Mouse (Mus musculus) stomach, embryonic 14.5 days (tissue): Measurements from ENCODE around the gene Strada. TPM values are rescaled to one million over a fixed set of nuclear protein-coding genes. Genes with fewer than 3 reads are reported as not detected.

ENCODE experiments used
- ATAC-seq: fragments of 200-750 bp; cut with Nextera tagmentation; 2 replicates; pipeline ENCODE4 v1.8.0; 2017; ENCODE audit warnings: low read depth, moderate TSS enrichment; ENCODE audit not compliant: insufficient number of reproducible peaks, insufficient read depth, low FRiP score
- H3K27ac ChIP-seq: fragments of 300-500 bp; sonication (generic); 2 replicates; pipeline ENCODE4 v1.5.1; 2014; ENCODE audit warnings: mild to moderate bottlenecking, low read length, moderate library complexity, mixed read lengths
- H3K27me3 ChIP-seq: fragments of 300-500 bp; sonication (generic); 2 replicates; pipeline ENCODE4 v1.6.1; 2014; ENCODE audit warnings: low read length, control low read depth, mixed read lengths; ENCODE audit not compliant: control insufficient read depth, insufficient read depth
- H3K36me3 ChIP-seq: fragments of 300-500 bp; sonication (generic); 2 replicates; pipeline ENCODE4 v1.6.1; 2014; ENCODE audit warnings: mild to moderate bottlenecking, control low read depth, low read length, moderate library complexity, mixed read lengths; ENCODE audit not compliant: control insufficient read depth, insufficient read depth
- H3K4me1 ChIP-seq: fragments of 300-500 bp; sonication (generic); 2 replicates; pipeline ENCODE4 v1.6.1; 2014; ENCODE audit warnings: low read length, control low read depth, mixed read lengths; ENCODE audit not compliant: control insufficient read depth, insufficient read depth
- H3K4me2 ChIP-seq: fragments of 300-500 bp; sonication (generic); replicated peaks from 2 replicates; pipeline ENCODE4 v1.6.1; 2014; ENCODE audit warnings: low read depth, low read length, control low read depth
- H3K4me3 ChIP-seq: fragments of 300-500 bp; sonication (generic); 2 replicates; pipeline ENCODE4 v1.5.1; 2014; ENCODE audit warnings: low read depth, low read length, control low read depth
- H3K9ac ChIP-seq: fragments of 300-500 bp; sonication (generic); replicated peaks from 2 replicates; pipeline ENCODE4 v1.6.1; 2014; ENCODE audit warnings: low read depth, mild to moderate bottlenecking, control low read depth, low read length, moderate library complexity, mixed read lengths
- H3K9me3 ChIP-seq: fragments of 300-500 bp; sonication (generic); 2 replicates; pipeline ENCODE4 v1.6.1; 2016; ENCODE audit warnings: low read depth, low read length, control low read depth; ENCODE audit not compliant: control insufficient read depth
- whole genome bisulfite sequencing: fragments of 180-500 bp; shearing (Covaris S2); extraction: QIAGEN DNeasy Blood & Tissue Kit; methylation state at CpG from one replicate; pipeline ENCODE4 v1.1.7; 2014; 5-methylcytosine and 5-hydroxymethylcytosine counted together
- polyA plus RNA-seq: library from polyadenylated mRNA; unstranded; fragments of >200 nt; fragmentation: Nextera tagmentation; extraction: Ambion mirVana; gene quantifications from 2 replicates; pipeline ENCODE4 v1.2.1, GENCODE M21; 2014

Strada gene
- polyA plus RNA-seq, 1 experiment from 2014 or later: 27.5 TPM

- WGBS: 20% methylated on average over 3 of the region's 3 CpGs
- Histone ChIP-seq H3K9me3 (no peaks in the 10 kb centered on the region), H3K27me3 (no peaks in the 10 kb centered on the region), H3K36me3 (peaks cover 15% of the 10 kb centered on the region), H3K9ac (peak overlapping the region; percentile 43; the same call in 1 of the 2 replicates), H3K4me2 (peak overlapping the region; percentile 65), H3K27ac (peak overlapping the region; percentile 84), H3K4me3 (peak overlapping the region; percentile 65), H3K4me1 (peaks cover 3% of the 10 kb centered on the region; the same call in 1 of the 2 replicates)
- no peak for ATAC-seq
Measured at GRCm38 (mm10) chr11:106194155-106194541, 7.8 kb downstream of the Strada start.

- H3K27ac ChIP-seq: peak overlapping the region; percentile 84
- WGBS: under 1% methylated on average over 44 of the region's 44 CpGs
- no peaks in the 10 kb centered on the region for H3K9me3 ChIP-seq
- H3K4me3 ChIP-seq: peak overlapping the region; percentile 65
- H3K4me1 ChIP-seq: peaks cover 3% of the 10 kb centered on the region; the same call in 1 of the 2 replicates
- ATAC-seq: peak; percentile 97
- no peaks in the 10 kb centered on the region for H3K27me3 ChIP-seq
- peak overlapping the region; percentile 65 for H3K4me2 ChIP-seq
- peaks cover 15% of the 10 kb centered on the region for H3K36me3 ChIP-seq
- H3K9ac ChIP-seq: peak overlapping the region; percentile 63
Measured at GRCm38 (mm10) chr11:106193371-106194154, 8.4 kb downstream of the Strada start.

GRCm38 (mm10) chr11:106192657-106193370 lies 9.2 kb downstream of the Strada start:
- Histone ChIP-seq H3K4me3 (peak overlapping the region; percentile 65), H3K4me1 (peaks cover 3% of the 10 kb centered on the region; the same call in 1 of the 2 replicates), H3K9me3 (no peaks in the 10 kb centered on the region), H3K27me3 (no peaks in the 10 kb centered on the region), H3K27ac (peak overlapping the region; percentile 75), H3K4me2 (peak overlapping the region; percentile 65), H3K36me3 (peaks cover 8% of the 10 kb centered on the region; the same call in 1 of the 2 replicates), H3K9ac (peak overlapping the region; percentile 63)
- peak; percentile 59; the same call in 1 of the 2 replicates for ATAC-seq
- 8% methylated on average over 19 of the region's 19 CpGs for WGBS

GRCm38 (mm10) chr11:106192241-106192640 lies 9.7 kb downstream of the Strada start:
- no peak overlapping the region for H3K9ac ChIP-seq

GRCm38 (mm10) chr11:106191716-106192115 lies 10.3 kb downstream of the Strada start:
- Histone ChIP-seq H3K4me1 (peaks cover 3% of the 10 kb centered on the region; the same call in 1 of the 2 replicates), H3K27ac (no peak overlapping the region), H3K4me2 (no peak overlapping the region), H3K9me3 (no peaks in the 10 kb centered on the region), H3K36me3 (peaks cover under 1% of the 10 kb centered on the region; the same call in 1 of the 2 replicates), H3K9ac (no peak overlapping the region), H3K4me3 (no peak overlapping the region), H3K27me3 (no peaks in the 10 kb centered on the region)
- no peak for ATAC-seq
- 95% methylated on average over 3 of the region's 3 CpGs for WGBS

More at GRCm38 (mm10) chr11:106192241-106192640, 9.7 kb downstream of the Strada start:
- Histone ChIP-seq H3K27ac (no peak overlapping the region), H3K27me3 (no peaks in the 10 kb centered on the region), H3K4me1 (peaks cover 3% of the 10 kb centered on the region; the same call in 1 of the 2 replicates), H3K4me2 (peak overlapping the region; percentile 65), H3K36me3 (peaks cover 4% of the 10 kb centered on the region; the same call in 1 of the 2 replicates), H3K4me3 (peak overlapping the region; percentile 65), H3K9me3 (no peaks in the 10 kb centered on the region)
- no peak for ATAC-seq
- WGBS: 85% methylated on average over 5 of the region's 5 CpGs

- Histone ChIP-seq H3K4me3 (no peak overlapping the region), H3K27ac (no peak overlapping the region), H3K27me3 (no peaks in the 10 kb centered on the region), H3K4me2 (no peak overlapping the region), H3K9ac (no peak overlapping the region), H3K36me3 (no peaks in the 10 kb centered on the region; the same call in 1 of the 2 replicates), H3K4me1 (no peaks in the 10 kb centered on the region), H3K9me3 (no peaks in the 10 kb centered on the region)
- no peak for ATAC-seq
- 92% methylated on average over 4 of the region's 4 CpGs for whole genome bisulfite sequencing
Measured at GRCm38 (mm10) chr11:106187326-106187725, 14.6 kb downstream of the Strada start.

GRCm38 (mm10) chr11:106180449-106180801 lies 21.5 kb downstream of the Strada start:
- Histone ChIP-seq H3K4me1 (no peaks in the 10 kb centered on the region), H3K4me2 (no peak overlapping the region), H3K9me3 (no peaks in the 10 kb centered on the region), H3K36me3 (no peaks in the 10 kb centered on the region; the same call in 1 of the 2 replicates), H3K4me3 (no peak overlapping the region), H3K27ac (no peak overlapping the region), H3K9ac (no peak overlapping the region), H3K27me3 (no peaks in the 10 kb centered on the region)
- no peak for ATAC-seq
- WGBS: 85% methylated on average over 2 of the region's 2 CpGs

- ATAC-seq: no peak
- Histone ChIP-seq H3K27me3 (no peaks in the 10 kb centered on the region), H3K27ac (no peak overlapping the region), H3K4me2 (no peak overlapping the region), H3K4me3 (no peak overlapping the region), H3K9me3 (no peaks in the 10 kb centered on the region), H3K9ac (no peak overlapping the region), H3K36me3 (no peaks in the 10 kb centered on the region; the same call in 1 of the 2 replicates), H3K4me1 (no peaks in the 10 kb centered on the region)
- 67% methylated on average over 7 of the region's 7 CpGs for WGBS
Measured at GRCm38 (mm10) chr11:106179711-106180448, 22.1 kb downstream of the Strada start.
